Mouse (Mus musculus): ENCODE measurements around the gene C87499.

C87499 gene

DNA sequence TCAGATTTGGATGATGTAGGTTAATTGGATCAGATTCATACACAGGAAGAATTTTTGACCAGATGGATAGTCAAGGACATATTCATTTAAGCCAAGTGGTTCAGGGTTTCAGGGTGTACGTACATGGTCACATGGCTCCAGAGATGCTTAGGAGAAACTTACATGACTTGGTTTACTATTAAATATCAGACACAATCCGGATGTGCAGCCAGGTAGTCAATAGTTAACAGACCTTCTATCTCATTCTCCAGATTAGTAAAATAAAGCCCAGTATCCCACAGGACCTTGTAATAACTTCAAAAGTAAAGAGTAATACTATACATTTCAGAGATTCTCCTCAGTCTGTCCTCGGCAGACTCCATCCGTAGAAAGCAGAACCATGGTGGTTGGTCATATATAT lies at the start of gene C87499:
TSS of gene C87499 (minus strand) at position 101 of the 400 bp plus-strand sequence.
- DNase-seq: no peak

GRCm38 (mm10) chr4:88683812-88684211 lies 49.6 kb upstream of the C87499 start, which contains the start of gene Ifna2:
Gene Ifna2, minus strand, starts transcription at chr4:88683912.
- DNase-seq: no peak

GRCm38 (mm10) chr4:88681353-88681752 lies 47.1 kb upstream of the C87499 start:
- no peak for DNase-seq

DNA sequence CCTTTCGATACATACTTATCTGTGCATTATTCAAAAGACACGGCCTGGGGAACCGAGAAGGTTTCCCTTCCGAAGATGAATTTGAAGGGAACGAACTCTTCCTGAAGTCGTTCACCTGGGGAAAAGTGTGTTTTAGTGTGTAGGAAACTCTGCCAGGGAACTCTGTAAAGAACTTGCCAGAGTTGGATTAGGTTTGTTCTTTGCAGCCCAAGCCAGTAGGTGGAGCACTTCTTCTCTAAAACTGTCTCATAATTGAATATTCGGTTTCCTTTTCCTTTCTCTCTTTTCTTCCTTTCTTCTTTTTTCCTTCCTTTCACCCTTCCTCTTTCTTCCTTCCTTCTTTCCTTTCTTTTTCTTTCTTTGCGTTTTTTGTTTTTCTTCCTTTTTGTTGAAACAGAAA lies 46.2 kb upstream of the C87499 start:
- peak in 1 of 2 experiments; percentile 29 for DNase-seq

- DNase-seq: no peak
Measured at GRCm38 (mm10) chr4:88676824-88677223, 42.6 kb upstream of the C87499 start, which contains the start of gene Ifna16. Gene Ifna16, minus strand, starts transcription at chr4:88676924.

- no peak for DNase-seq
Measured at GRCm38 (mm10) chr4:88655461-88655860, 21.2 kb upstream of the C87499 start.

- DNase-seq: no peak
Measured at GRCm38 (mm10) chr4:88653644-88654043, 19.4 kb upstream of the C87499 start.

GRCm38 (mm10) chr4:88644359-88644758 lies 10.1 kb upstream of the C87499 start, which contains the start of gene Ifna13:
Gene Ifna13, minus strand, starts transcription at chr4:88644459.
- no peak for DNase-seq

- DNase-seq: no peak
Measured at GRCm38 (mm10) chr4:88642526-88642925, 8.3 kb upstream of the C87499 start.

- DNase-seq: peak; percentile 78 to 90
Measured at GRCm38 (mm10) chr4:88641077-88641831, 7.0 kb upstream of the C87499 start.

- no peak for DNase-seq
Measured at GRCm38 (mm10) chr4:88640704-88641076, 6.5 kb upstream of the C87499 start.

- no peak for DNase-seq
Measured at GRCm38 (mm10) chr4:88603276-88603675, 30.9 kb downstream of the C87499 start, which contains the start of gene Ifna12. Gene Ifna12, minus strand, starts transcription at chr4:88603376.

- DNase-seq: no peak
Measured at GRCm38 (mm10) chr4:88592285-88592684, 41.9 kb downstream of the C87499 start, which contains the start of gene Ifna9. Gene Ifna9, minus strand, starts transcription at chr4:88592385.

Data from thymus, postnatal 36 days (tissue).